Mouse (Mus musculus): ENCODE measurements around the gene Rpa3.

Rpa3 gene

DNA sequence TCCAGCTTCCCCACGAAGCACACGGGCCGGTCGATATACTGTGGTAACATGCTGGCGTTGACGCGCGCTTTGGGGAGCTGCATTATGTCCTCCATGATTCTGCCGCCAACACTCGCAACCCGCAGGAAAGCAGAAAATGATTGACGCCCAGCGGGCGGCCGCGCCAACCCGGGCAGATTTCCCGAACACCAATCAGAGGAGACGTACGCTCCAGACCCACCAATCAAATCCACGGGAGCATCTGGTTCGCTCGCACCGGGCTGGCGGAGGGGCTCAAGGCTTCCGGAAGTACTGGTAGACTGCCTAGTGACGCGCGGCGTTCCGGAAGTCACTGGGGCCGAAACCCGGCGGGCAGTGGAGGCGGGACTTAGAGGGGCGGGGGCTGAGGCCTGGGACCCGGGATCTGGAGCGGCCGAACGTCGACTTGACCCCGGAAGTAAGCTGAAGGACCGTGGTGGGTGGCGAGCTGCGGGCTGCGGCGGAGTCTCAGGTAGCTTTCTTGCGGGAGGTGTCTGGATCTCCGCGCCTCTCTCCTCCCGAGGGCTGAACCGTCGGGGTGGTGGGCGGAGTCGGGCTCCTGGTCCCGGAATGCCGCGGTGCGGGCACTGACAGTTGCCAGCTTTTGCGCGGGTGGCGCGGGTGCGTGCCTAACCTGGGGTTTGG, at the start of gene Rpa3, which contains the start of the genes Umad1 and Gm45062:
TSS of gene Rpa3 (minus strand) at position 170 of the 663 bp plus-strand sequence.
TSS of gene Umad1 (plus strand) at position 285 of the 663 bp plus-strand sequence.
TSS of gene Gm45062 (plus strand) at position 447 of the 663 bp plus-strand sequence.
- DNase-seq (ENCODE audit: low read depth) = peak; percentile 97

DNA sequence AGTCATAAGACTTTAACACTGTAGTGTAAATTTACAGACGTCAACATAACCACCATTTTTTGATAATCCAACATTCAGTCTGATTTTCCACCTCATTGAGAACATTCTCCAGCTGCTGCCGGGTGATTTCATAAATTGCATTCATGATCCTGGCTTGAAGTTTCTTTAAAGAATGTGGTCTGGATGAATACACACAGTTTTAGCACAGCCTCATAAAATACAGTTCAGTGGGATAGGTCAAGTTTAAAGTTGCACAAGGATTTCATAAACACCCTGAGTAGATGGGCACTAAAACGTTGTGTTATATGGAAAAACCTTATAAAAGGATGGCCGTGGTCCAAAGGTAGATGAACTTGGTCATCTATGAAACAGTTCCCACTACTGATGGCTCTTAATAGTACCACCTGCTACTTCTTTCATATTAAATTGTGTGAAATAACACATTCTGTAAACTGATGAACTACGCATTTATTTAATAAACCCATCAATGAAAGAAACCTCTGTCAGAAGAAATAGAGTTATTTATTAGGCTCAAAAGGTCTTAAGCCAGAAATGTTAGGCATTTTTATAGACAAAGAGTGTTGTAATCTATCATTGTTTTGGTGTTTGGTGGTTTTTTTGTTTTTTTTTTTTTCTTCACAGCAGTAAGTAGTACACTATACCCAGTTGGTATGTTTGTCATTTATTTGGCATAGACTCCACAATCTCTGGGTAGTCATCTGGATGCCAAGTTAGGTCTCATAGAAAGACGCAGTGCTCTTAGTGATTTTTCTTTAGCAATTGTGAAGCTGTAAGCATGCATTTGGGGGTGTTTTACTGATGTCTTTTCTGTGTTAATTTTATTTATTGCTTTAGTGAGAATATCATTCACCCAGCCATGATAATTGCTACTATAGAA, 49.2 kb upstream of the Rpa3 start:
- no peak for DNase-seq (ENCODE audit: low read depth)

DNA sequence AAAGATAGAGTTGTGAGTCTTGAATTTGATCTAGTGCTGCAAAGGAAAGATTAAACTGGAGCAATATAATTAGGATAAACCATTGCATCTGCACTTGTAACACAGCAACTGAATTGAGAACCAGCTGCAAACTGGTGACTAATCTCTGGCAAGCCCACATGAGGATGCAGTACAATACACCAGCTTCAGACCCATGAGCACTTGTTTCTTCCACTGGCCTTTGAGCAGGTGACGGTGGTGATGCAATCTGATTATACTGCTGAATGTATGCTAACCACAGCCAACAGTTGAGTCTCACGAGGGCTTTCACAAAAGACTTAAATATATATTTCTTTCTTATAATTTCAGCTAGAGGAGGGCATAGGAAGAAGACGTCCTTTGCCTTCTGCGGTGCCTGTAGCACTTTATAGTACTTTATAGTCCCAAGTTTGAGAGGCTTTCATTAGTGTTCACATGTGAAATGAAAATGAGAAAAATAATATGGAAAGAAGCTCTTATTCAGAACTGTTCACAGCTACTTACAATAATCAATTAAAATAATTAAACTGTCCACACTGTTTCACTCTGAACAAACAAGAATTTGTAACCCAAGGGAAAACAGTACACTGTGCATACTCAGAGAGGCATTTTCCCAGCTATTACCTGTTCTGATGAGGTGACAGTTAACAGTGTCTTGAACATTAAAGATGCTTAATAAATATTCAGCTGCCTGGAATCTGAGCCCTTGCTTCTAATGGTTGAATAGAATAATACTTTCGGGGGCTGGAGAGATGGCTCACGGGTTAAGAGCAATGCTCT, 40.3 kb upstream of the Rpa3 start:
- no peak for DNase-seq (ENCODE audit: low read depth)

DNA sequence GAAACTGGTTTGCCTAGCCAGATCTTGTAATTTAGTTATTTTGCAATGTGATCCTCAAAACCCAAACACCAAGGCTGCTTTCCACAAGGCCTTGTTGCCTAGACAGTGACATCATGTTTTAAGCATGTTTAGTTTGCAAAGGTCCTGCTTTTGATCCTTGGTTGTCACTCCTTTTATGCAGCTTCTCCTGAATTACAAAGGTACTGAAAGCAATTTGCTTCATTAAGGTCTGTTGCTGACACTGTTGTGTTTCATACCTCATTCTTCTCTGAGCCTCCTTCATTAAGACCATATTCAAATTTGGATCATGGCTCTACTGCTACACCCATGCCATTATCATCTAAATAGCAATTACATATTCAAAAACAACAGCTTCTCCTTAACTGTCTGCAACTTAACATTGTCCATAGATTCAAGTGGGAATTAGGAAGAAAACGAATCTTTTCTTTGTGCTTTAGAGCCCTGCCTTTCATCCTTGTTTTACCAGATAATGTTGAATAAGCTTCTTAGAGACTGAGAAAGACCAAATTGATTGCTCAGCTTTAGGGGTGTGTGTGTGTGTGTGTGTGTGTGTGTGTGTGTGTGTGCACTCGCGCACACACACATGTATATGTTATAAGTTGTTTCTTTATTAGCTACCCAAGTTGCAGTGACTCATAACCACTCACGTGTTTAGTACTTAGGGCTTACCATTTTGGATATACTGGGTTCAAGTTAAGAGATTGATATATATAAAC, 35.2 kb upstream of the Rpa3 start:
- DNase-seq (ENCODE audit: low read depth) = no peak

DNA sequence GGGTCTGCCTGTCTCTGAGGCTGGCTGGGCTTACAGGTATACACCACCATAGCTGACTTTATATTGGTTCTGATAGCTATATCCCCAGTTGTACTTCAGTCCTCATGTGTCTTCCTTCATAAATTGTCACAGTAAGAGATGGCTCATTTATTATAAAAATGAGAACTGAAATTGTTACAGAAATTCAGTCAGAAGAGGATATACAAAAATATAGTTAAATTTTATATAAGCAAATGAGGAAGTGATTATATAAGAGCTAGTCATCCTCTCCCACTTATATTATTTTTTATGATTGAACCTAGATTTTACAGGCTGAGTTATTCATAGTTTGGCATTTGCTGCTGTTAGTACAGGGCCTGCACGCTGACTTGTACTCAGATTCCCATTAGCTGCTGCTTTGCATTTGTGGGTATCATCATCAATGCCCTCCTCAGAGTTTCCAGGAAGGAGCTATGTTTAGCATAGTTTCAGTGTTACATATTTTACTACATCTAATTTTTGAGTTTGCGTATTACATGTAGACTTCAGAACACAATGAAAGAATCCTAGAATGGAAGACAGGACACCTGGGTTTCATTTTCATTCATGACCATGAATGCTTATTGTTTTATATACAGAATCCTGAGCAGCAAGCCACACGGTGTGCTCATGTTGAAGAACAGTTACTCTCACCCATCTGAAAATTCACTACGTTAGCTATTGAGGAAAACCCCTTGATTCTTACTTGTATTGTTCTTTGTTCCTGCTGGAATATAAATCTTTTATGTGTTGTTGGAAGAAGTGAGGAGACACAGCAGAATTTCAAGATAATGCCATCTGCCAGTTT, 30.0 kb upstream of the Rpa3 start:
- DNase-seq (ENCODE audit: low read depth) = no peak

DNA sequence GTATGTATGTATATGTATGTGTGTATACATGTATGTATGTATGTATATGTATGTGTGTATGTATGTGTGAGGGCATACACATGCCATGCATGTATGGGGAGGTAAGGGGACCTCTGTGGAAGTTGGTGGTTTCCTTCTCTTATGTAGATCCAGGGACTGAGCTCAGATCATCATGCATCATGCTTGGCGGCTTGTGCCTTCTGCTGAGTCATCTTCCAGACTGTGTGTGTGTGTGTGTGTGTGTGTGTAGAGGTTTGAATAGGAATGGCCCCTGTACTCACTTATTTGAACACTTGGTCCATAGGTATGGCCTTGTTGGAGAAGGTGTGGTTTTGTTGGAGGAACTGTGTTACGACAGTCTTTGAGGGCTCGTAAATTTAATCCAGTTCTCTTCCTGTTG, 27.2 kb upstream of the Rpa3 start:
- no peak for DNase-seq (ENCODE audit: low read depth)

DNA sequence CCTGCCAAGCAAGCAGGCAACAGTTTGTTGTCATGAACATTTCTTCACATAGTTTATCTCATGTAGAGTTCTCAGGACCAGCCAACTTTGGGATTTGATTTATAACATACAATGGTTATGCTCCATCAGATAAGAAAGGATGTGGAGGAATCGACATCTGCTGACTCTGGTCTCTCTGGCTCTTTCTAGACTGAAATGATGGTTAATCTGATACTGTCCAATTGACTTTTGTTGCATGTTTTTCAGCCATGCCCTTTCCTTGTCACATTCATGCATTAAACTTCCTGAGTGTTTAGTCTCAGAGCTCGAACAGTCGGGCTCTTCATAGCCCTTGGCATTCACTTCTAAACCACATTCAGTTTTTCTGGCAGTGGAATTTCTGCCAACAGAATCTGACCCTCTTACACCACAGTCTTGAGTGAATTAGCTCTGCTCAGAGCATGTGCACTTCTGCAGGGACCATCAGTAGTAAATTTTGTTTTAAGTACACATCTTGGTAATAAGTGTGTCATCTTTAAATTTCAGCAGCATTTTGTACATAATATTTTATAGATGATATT, 26.5 kb upstream of the Rpa3 start:
- no peak for DNase-seq (ENCODE audit: low read depth)

DNA sequence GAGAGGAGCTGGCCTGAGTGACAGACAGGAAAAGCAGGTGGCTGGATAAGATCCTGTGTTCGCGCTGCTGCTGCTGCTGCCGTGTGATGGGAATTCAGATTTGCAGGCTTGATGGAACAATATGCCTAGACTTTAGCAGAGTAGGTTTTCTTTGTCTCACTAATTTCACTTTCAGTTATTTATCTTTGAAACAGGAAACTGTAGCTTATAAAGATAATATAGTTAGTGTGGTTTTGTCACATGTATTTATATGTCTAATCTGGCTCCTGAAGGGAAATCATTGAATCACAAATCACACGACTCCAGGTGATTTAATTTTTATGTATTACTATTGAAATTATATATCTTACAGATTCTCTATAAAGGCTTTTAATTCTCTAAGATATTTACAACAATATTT, 24.3 kb upstream of the Rpa3 start:
- no peak for DNase-seq (ENCODE audit: low read depth)

DNA sequence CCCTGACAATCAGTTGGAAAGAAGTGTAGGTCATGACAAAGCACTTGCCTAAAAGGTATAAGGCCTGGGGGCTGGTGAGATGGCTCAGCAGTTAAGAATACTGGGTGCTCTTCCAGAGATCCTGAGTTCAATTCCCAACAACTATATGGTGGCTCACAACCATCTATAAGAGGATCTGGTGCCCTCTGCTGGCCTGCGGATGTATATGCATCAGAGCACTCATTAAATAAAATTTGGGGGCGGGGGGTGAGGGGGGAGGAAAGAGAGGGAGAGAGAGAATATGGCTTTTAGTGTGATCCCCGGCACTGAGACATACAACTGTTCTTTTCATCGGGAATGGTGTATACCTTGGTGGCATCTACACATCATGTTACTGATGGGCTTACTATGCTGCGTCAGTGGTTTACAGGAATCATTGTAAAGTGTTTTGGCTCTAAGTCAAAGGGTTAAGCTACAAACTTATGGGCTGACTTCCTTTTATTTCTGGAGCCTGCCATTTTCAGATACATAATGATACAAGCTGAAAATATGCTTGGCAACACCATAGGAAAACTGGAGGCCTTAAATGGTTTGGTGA, 19.5 kb upstream of the Rpa3 start:
- peak; percentile 74 for DNase-seq (ENCODE audit: low read depth)

DNA sequence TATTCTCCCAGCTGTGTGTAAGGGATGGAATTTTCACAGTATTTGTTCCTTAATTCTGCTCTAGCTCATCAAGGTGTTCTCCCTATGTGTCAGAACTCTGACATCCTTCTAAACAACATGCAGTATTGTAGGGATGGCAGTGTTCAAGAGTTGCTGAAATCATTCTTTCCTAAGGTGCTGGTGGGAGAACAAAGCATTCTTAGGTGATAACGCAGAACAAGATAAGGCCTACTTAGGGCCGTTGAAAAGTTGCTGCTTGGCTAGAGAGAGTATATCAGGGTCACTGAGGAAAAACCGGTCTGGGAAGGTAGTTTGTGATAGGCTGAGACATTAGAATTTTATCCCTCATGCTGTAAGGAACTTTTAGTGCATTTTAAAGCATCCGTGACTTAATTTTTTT, 17.5 kb upstream of the Rpa3 start:
- no peak for DNase-seq (ENCODE audit: low read depth)

DNA sequence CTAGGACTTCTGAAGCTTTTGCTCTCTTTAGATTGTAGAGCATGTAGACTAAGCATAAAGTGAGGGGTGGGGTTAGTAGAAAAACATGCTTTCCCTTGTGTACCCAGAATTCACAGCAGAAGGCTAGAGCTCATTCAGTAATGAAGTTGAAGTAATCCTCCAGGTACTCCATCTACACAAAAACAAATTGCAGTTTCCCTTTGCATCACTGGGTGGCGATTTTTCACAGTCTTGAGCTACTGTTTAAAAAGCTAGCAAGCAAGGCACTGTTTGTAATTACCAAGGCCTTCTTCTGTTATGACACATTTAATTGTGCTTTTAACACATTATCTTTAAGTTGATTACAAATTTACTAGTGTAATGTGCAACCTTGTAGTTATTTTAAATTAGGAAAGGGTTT, 16.1 kb upstream of the Rpa3 start:
- DNase-seq (ENCODE audit: low read depth) = peak; percentile 70

DNA sequence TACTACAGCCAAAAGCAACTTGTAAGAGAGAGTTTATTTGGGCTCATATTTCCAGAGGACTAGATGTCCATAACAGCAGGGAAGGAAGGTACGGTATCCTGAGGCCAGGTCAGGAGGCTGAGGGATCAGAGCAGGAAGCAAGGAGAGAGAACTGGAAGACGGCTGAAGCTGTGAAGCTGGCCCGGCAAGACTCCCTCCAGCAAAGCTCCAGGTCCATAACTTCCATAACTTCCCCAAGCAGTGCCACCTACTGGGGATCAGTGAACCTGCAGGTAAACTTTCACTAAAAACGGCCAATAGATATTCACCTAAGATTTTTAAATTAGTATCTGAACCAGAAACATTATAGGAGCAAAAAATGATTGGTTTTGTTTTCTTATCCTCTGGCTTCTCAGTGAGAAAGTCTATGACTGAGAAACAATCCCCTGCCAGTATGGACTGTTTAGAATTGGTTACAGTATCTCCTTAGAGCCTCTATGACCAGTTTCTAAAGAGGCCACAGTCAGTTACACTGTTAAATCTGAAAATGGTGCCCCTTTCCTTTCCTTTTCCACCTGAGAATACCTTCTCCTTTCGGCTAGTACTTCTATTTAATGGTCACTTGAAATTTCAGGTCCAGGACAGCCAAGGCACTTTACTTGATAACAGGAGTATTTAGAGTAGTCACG, 15.5 kb upstream of the Rpa3 start:
- DNase-seq (ENCODE audit: low read depth) = peak; percentile 73

DNA sequence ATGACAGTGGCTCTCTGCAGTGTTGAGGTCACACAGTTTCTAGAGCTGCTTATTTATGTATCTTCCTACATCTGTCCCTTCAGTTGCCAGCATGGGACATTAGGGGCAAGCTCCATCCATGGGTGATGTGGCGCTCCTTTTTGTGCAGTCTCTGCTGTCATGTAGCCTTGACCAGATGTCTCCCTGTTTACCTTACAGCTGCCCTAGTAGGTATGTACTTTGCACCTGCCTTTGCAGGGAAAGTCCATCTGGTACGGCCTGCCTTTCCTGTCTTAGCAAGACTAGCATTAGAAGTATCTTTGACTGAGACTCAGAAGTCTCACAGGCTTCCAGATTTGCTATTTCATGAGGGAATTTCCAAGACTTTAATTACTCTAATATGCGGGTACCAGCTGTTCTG, 12.1 kb upstream of the Rpa3 start:
- DNase-seq (ENCODE audit: low read depth) = no peak

DNA sequence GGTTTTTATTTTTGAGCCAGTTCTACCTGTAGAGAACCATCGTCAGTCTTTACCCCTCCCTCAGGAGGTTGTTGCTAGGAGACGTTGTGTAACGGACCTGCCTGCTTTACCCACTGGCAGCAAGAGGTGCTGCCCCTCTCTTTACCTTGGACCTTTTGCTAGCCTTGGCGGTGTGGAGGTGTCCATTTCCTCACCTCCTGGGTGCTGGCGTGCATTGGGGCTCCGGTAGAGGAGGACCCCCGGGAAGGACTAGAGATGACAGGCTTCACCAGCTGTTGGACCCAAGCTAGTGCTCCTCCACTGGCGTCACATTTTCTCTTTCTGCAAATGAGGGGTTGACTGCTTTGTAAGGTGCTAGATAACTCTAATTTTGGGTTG, 683 bp upstream of the Rpa3 start:
- no peak for DNase-seq (ENCODE audit: low read depth)

DNA sequence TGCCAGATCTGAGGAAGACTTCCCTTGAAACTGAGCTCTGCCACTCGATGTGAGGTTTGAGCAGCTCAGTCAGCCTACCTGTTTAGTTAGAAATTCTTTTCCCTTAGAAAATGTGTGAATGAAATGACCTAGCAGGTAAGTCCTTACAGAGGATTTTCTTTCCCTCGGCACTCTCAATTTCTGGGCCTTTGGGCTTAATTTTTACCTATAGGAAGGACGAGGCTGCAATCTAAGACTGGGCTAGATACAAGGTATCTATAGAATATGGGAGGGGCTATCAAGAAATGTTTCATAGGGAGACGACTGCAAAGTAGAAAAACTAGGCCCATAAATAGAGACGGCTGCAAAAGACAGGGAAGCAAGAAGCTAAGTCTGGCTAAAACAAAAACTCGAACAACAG, 657 bp downstream of the Rpa3 start:
- DNase-seq (ENCODE audit: low read depth) = no peak

DNA sequence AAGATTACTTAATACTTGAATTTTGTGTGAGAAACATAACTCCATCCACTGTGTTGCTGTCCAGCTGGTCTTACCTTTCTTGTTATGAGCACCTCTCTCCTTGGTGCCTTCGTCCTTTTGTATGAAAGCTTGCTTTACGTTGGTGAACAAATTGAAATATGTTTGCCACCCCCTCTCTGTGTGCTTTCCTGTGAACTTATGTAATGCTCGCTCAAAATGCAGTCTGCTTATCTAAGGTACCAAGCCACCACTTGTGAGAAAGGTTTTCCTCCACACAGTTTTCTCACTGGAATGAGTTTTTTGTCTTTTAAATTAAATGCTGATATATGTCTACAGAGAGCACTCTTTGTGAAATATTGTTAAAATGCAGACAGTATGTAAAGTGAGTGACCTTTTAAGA, 30.4 kb downstream of the Rpa3 start:
- DNase-seq (ENCODE audit: low read depth) = no peak

DNA sequence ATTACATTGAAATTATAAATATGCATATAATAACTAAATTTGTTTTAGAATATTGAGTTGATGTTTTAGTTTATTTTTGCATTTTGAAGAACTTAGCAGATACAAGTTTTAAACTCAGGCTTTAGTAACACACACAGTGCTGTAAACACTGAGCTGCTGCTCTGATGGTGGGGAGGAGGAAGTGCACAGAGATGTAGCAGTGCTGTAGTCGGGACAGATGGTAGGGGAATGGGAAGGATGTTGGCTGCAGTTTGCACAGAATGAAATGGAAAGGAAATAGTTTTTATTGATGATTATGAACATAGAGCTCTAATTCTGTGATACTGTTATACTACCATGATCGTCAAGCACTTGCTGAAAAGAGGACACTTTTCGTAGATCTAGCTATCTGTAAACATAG, 31.9 kb downstream of the Rpa3 start:
- DNase-seq (ENCODE audit: low read depth) = no peak

DNA sequence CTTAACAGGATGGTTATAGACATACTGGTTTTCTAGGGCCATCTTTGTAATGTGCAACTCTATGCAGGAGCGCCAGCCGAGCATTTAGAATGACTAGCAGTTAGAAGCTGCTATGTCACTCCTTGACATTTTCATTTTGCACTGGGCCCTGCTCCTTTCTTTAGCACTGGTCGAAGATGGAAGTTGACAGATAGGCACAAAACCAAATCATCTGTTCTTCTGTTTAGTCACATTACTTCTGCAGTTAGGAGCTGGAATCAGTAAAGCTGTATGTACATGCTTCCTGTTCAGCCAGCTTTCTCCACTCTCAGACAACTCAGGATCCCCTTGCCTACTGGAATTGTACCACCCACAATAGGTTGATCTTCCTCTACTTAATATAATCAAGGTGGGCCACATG, 48.3 kb downstream of the Rpa3 start:
- peak; percentile 13 for DNase-seq (ENCODE audit: low read depth)

DNA sequence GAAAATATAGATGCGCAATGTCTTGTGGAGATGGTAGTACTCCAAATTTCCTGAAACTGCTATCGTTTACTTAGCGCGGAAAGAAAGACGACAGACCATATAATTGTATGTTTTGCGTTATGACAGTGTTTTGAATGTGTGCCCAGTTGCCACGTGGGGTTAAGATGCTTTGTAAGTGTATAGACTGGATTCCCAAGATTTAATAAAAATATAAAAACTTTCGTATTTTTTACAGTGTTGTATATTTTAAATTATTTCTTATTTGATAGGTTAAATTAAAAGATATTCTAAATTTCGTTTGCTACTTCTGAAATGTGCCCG, 49.1 kb downstream of the Rpa3 start:
- no peak for DNase-seq (ENCODE audit: low read depth)

Measured in naive thymus-derived CD4-positive, alpha-beta T cell, adult 2 months (primary cell).